Comparison of ENCODE assay signal across 19 mouse cellular contexts in the genomic region with DNA sequence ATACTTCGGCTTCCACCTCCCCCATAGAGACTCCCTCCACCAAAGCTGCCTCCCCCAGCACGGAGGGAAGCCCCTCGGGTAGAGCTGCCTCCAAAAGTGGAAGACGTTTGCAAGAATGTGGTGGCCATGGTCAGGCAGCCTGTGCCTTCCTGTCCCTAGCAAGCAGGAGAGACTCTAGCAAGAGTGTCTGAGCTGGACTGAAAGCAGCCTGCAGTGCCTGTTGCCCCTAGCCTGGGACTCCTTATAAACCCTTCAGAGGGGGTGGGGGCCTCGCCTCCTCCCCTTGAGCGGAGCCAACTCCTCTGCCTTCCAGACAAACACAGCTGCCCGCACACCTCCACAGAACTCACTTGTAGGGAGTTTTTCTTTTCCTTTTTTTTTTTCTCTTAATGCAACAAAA. TPM values are rescaled to one million over a fixed set of nuclear protein-coding genes. Genes with fewer than 3 reads are reported as not detected.
DNase-seq lines count a peak whose midpoint lies in the region; ATAC-seq and TF ChIP-seq lines count a peak whose summit lies in the region.
"Had no signal": no experiment of that assay in that cellular context is flagged by ENCODE, and none has a peak within 500 bp of the region (broad histone marks: within the 10 kb centered on the region; RNA-seq: fewer than 3 reads in every experiment).

TSS of gene Krt15 (minus strand) at position 198 of the 400 bp plus-strand sequence.

- H3K27me3 ChIP-seq in kidney, embryonic 16.5 days (ENCODE audit: insufficient read depth, low read length): no peaks in the 10 kb centered on the region
- no peaks in the 10 kb centered on the region for H3K27me3 ChIP-seq in thymus, adult 2 months (ENCODE audit: control insufficient read depth, insufficient read depth, low read length)
- no peaks in the 10 kb centered on the region for H3K27me3 ChIP-seq in limb, embryonic 13.5 days
- no peaks in the 10 kb centered on the region for H3K27me3 ChIP-seq in forebrain, embryonic 13.5 days
- H3K27me3 ChIP-seq: liver, embryonic 13.5 days had no signal

- no peak for ATAC-seq in kidney, embryonic 16.5 days (ENCODE audit: low FRiP score, low TSS enrichment)
- ATAC-seq in limb, embryonic 13.5 days (ENCODE audit: low FRiP score, low read depth): no peak
- no peak for ATAC-seq in cerebellum, adult (ENCODE audit: insufficient number of reproducible peaks, low FRiP score, low TSS enrichment)
- no peak for ATAC-seq in forebrain, embryonic 13.5 days
- ATAC-seq: forebrain, embryonic 16.5 days; inflammation-experienced regulatory T-cells, adult 6 months had no signal

- 0 out of 2 replicates have a peak within 1 kb of the TSS, but pooled peaks have one; percentile 8 for H3K27ac ChIP-seq in kidney, embryonic 16.5 days (ENCODE audit: low read length)
- H3K27ac ChIP-seq in thymus, adult 2 months (ENCODE audit: control insufficient read depth, insufficient read depth, low read length): no peak within 1 kb of the TSS
- no peak within 1 kb of the TSS for H3K27ac ChIP-seq in limb, embryonic 13.5 days
- H3K27ac ChIP-seq in forebrain, embryonic 13.5 days: no peak within 1 kb of the TSS
- H3K27ac ChIP-seq: hindbrain, embryonic 10.5 days; liver, embryonic 13.5 days; macrophage had no signal

- H3K9me3 ChIP-seq in kidney, embryonic 16.5 days (ENCODE audit: low read length): no peaks in the 10 kb centered on the region
- no peaks in the 10 kb centered on the region for H3K9me3 ChIP-seq in limb, embryonic 13.5 days
- H3K9me3 ChIP-seq in forebrain, embryonic 13.5 days (replicated peaks): no peaks in the 10 kb centered on the region
- H3K9me3 ChIP-seq: hindbrain, embryonic 10.5 days; liver, embryonic 13.5 days had no signal

- no peak for TF ChIP-seq POLR2A in thymus, adult 2 months (IDR thresholded peaks at IDR 0.05; ENCODE audit: control insufficient read depth, extremely low read depth, insufficient read depth, low read length, poor library complexity)

- H3K36me3 ChIP-seq in kidney, embryonic 16.5 days (ENCODE audit: insufficient read depth, low read length): no peaks in the 10 kb centered on the region
- no peaks in the 10 kb centered on the region for H3K36me3 ChIP-seq in thymus, adult 2 months (ENCODE audit: control insufficient read depth, insufficient read depth, low read length)
- H3K36me3 ChIP-seq in limb, embryonic 13.5 days: no peaks in the 10 kb centered on the region
- H3K36me3 ChIP-seq in forebrain, embryonic 13.5 days (ENCODE audit: poor library complexity, severe bottlenecking): no peaks in the 10 kb centered on the region
- H3K36me3 ChIP-seq: hindbrain, embryonic 10.5 days; liver, embryonic 13.5 days had no signal

- DNase-seq in kidney, adult 11 months: no peak
- no peak for DNase-seq in thymus, postnatal 0 days (ENCODE audit: low spot score)
- DNase-seq in thymus, adult 2 months: no peak
- DNase-seq: adrenal gland, postnatal 25 days; cerebellum, adult 8-10 months; kidney, adult 9 months; liver, embryonic 13.5 days; midbrain, embryonic 14.5 days; right cerebral cortex, postnatal 4 days; thymus, postnatal 25 days had no signal

- no peak within 1 kb of the TSS for H3K4me3 ChIP-seq in kidney, embryonic 16.5 days (ENCODE audit: low read length)
- no peak within 1 kb of the TSS for H3K4me3 ChIP-seq in thymus, adult 2 months (ENCODE audit: control insufficient read depth, insufficient read depth, low read length)
- peak within 1 kb of the TSS; percentile 17 for H3K4me3 ChIP-seq in limb, embryonic 13.5 days
- H3K4me3 ChIP-seq in forebrain, embryonic 13.5 days: no peak within 1 kb of the TSS
- H3K4me3 ChIP-seq: hindbrain, embryonic 10.5 days; liver, embryonic 13.5 days had no signal

- peaks cover 33% of the 10 kb centered on the region for H3K4me1 ChIP-seq in kidney, embryonic 16.5 days (ENCODE audit: insufficient read depth, low read length)
- no peaks in the 10 kb centered on the region for H3K4me1 ChIP-seq in thymus, adult 2 months (replicated peaks; ENCODE audit: control insufficient read depth, insufficient read depth, low read length)
- H3K4me1 ChIP-seq in limb, embryonic 13.5 days: peaks cover 33% of the 10 kb centered on the region
- H3K4me1 ChIP-seq in forebrain, embryonic 13.5 days: peaks cover 22% of the 10 kb centered on the region
- H3K4me1 ChIP-seq: liver, embryonic 13.5 days had no signal

- no peak within 1 kb of the TSS for H3K4me2 ChIP-seq in kidney, embryonic 16.5 days (replicated peaks; ENCODE audit: low read depth, low read length)
- peak within 1 kb of the TSS; percentile 30 for H3K4me2 ChIP-seq in limb, embryonic 13.5 days (replicated peaks)
- H3K4me2 ChIP-seq in forebrain, embryonic 13.5 days: no peak within 1 kb of the TSS
- H3K4me2 ChIP-seq: liver, embryonic 13.5 days had no signal

- 39% methylated on average over 7 of the region's 7 CpGs for WGBS in kidney, embryonic 16.5 days
- WGBS in thymus, adult 2 months: 76% methylated on average over 7 of the region's 7 CpGs
- 51% methylated on average over 7 of the region's 7 CpGs for WGBS in limb, embryonic 13.5 days
- whole genome bisulfite sequencing in forebrain, embryonic 13.5 days: 76% methylated on average over 7 of the region's 7 CpGs

- no peak for TF ChIP-seq CTCF in thymus, adult 2 months (IDR thresholded peaks at IDR 0.05; ENCODE audit: borderline replicate concordance, control insufficient read depth, extremely low read depth, insufficient read depth, low read length, poor library complexity)

- H3K9ac ChIP-seq in kidney, embryonic 16.5 days (replicated peaks; ENCODE audit: low read length): no peak within 1 kb of the TSS
- H3K9ac ChIP-seq in limb, embryonic 13.5 days: no peak within 1 kb of the TSS
- no peak within 1 kb of the TSS for H3K9ac ChIP-seq in forebrain, embryonic 13.5 days
- H3K9ac ChIP-seq: liver, embryonic 13.5 days had no signal

RNA-seq across cellular contexts. Expression of gene Krt15, which starts in this region (rescaled TPM):
- polyA plus RNA-seq in kidney, embryonic 16.5 days (2015; fragmentation: Nextera tagmentation; extraction: Ambion mirVana): 1.3 and 3.8 TPM in 2 replicates
- polyA plus RNA-seq in thymus, postnatal 0 days (2015; fragmentation: Nextera tagmentation; extraction: Ambion mirVana): 5.2 and 35.5 TPM in 2 replicates
- polyA plus RNA-seq in thymus, adult 2 months (2012; rRNA removed): 0.85 and 1.1 TPM in 2 replicates
- polyA plus RNA-seq in limb, embryonic 13.5 days (2015; fragmentation: Nextera tagmentation; extraction: Ambion mirVana): 151 and 172 TPM in 2 replicates
- polyA plus RNA-seq in forebrain, embryonic 13.5 days (2015; fragmentation: Nextera tagmentation; extraction: Ambion mirVana): 0.34 and 0.35 TPM in 2 replicates
- polyA plus RNA-seq: cortical plate, adult 2 months; forebrain, embryonic 16.5 days; inflammation-experienced regulatory T-cells, adult 6 months; macrophage; midbrain, embryonic 14.5 days had no signal
